Mouse (Mus musculus) monocyte, adult 2 months (primary cell): ENCODE measurements around the gene Cd44.

Experiments used
- DNase-seq, 2 experiments: peaks; one replicate each; pipeline ENCODE4 v3.0.0; 2022; ENCODE audit warnings: low spot score in 2 of 2, low read depth in 1 of 2

Gene Cd44

DNA sequence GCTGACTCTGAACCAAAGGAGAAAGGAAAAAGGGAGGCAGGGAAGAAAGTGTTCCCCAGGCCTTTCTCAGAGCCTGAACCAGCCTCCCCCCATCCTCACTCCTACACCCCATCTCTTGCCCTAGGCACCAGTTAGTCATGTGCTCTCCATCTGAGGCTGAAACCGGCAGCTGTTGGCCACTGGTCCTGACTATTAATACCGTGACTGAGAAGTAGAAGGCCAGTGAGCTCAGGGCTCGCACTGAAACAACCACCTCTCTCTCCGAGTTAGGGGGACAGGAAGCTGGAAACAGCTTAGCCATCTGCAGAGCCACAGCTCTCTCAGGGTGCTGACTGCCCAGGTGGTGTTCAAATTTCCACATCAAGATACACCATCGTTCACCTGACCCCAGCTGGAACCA lies 13.2 kb upstream of the Cd44 start:
- DNase-seq = no peak

- no peak for DNase-seq
Observed at GRCm38 (mm10) chr2:102913833-102914545, 12.5 kb upstream of the Cd44 start.

DNA sequence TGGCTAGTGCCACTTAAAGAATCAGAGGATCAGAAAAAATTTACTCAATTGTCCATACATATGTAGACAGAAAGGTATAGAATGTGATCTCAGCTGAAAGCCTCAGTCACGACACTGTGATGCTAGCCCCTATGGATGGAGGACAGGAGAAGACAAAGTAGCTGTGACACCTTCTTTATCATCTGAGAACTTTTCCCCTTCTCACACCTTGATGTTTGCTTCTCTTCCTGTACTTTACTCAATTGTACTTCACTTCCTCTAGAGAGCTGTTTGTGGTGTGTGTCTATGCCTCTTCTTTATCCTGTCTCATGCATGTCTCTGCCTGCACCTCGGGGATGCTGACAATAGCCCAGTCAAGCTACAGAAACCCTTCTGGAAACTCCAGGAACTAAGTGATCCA lies 11.5 kb upstream of the Cd44 start:
- no peak for DNase-seq

DNA sequence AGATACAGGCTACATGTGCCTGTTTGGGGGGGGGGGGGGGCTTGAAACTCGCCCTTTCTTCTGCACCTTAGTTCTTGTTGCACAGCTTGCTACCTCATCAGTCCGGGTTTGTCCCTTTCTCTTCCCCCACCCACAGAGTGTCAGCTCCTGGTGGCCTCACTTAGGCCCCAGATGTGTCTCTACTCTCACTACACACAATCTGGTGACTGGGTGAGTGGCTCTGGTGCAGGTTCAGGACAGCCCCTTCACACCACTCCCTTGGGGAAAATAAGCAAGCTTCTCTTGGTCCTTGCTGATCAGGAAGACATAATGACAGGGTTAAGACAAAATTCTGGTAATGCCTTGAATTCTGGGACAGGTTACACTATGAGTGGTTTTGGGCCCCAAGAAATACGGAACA lies 11.0 kb upstream of the Cd44 start:
- DNase-seq = no peak

- DNase-seq = no peak
Observed at GRCm38 (mm10) chr2:102909403-102909802, 7.9 kb upstream of the Cd44 start.

DNA sequence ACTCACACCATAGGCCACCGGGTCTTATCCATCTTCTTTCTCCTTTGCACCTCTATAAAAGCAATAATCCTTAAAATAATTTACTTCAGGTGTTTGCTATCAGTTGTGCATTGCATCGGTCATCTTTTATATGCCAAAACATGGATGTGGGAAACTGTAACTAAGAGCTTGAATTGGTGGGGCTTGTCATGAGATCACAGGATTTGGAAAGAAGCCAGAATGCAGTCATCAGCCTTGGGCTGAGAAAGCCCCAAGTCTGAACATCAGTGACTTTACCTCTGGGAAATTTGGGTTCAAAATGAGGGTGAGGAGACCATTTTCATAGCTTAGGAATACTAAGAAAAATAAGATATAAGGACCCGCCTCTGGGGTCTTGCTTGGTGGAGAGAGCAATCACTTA lies 4.1 kb upstream of the Cd44 start:
- no peak for DNase-seq

GRCm38 (mm10) chr2:102901828-102902223 lies 361 bp upstream of the Cd44 start:
- no peak for DNase-seq

- no peak for DNase-seq
Observed at GRCm38 (mm10) chr2:102900230-102900721, 1.2 kb downstream of the Cd44 start.

DNA sequence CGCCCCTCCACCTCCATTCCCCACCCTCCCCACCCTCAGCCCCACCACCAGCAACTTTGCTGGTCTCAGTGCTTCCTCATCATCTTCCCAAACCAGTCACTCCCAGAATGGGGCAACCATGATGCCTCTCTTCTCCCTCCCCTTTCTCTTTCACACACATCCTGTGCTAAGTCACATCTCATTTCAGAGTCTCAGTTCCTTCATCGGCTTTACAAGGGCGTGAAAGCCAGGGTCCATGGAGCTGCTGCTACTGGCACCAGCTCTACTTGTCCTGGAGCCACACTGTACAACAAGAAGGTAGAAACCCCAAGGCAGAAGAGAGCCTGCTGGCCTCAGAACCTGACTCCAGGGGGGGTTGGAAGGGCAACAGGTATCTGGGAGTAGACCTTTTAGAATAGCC lies 2.2 kb downstream of the Cd44 start:
- peak; percentile 42 to 65 for DNase-seq

DNA sequence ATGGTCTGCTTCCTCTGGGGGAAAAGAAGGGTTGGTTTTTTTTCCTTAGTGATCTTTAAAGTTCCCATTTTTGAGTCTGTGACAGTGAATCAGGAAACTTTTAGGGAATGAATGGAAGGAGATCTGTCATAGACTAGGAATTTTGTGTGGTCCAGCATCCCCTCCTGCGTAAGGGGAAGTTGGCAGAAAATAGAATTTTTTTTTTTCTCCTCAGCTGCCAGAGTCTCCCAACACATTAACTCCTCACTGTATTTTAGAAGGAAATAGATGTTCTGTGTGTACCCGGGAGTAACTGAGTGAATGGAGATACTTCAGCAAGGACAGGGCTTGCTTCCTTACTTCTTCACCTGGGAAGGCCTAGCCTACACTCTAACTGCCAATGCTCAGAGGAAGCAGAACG lies 2.9 kb downstream of the Cd44 start:
- no peak for DNase-seq

DNA sequence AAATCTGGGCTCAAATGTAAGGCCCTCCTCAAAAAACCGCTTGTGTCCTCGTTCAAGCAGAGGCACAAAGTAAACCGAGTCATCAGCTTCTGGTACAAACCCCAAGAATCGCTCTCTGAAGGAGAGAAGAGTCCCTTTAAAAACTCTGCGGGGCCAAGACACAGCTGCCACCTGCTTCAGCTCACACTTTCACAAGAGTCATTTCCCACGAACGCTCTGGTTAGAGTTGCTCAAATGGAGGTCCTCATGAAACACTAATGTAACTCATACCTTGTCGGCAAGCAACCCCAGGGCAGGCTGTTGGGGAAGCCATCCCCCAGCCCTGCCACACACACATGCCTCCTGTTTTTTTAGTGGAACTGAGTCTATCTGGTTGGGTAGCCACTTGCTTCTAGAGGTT lies 5.3 kb downstream of the Cd44 start:
- DNase-seq = no peak

DNA sequence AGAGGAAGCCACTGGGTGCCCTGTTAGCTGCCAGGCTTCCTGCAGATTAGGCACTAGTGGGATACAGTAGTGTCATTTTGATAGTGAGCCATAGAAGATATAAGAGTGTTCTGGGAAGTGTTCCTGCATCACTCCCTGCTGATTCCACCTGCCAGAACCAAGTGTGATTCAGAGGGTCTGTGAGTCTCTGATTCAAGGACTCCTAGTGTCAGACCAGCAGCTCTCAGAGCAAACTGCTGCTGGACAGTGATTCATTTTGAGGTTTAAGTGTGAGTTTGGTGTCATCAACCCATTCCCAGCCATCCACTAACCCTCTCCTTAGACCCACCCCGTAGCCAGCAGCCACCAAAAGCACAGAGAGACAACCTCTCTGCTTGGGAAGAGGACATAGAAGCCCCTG lies 6.3 kb downstream of the Cd44 start:
- no peak for DNase-seq

DNA sequence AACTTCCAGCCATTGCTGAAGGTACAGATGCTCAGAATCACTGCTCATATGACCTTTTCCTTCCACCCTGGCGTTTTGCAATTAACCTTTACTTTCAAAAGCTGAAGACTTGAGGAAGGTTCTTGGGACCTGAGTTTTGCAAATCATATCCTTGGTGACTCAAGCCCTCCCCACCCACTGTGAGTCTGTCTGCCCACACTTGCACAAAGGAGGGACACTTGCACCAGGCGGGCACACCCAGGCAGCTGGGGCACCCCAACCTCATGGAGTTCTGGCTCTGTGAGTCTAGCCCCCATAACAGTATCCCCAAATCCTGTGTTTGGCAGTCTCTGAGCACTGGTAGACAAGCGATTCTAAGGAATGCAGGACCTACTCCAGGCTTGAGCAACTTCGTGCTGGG lies 6.7 kb downstream of the Cd44 start:
- peak; percentile 36 to 57 for DNase-seq

GRCm38 (mm10) chr2:102888688-102889225 lies 12.7 kb downstream of the Cd44 start:
- no peak for DNase-seq

DNA sequence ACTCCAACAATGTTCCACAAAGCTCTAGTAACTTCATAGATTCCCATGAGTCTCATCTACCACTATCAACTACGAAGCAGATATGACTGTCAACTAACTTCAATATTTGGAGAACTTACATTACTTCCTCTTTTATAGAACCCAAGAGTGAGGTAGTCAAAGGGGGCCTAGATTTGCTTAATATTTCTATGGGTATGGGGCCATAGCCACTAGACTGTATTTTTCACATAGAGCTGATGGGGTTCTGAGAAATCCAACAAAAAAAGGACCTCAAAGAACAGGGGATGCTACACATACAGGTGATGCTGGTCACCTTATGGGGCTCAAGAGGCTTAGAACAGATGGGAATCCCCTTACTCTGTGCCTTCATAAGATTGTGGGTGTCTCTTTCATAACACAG lies 14.3 kb downstream of the Cd44 start:
- DNase-seq = no peak

- no peak for DNase-seq
Observed at GRCm38 (mm10) chr2:102886306-102886935, 15.0 kb downstream of the Cd44 start.

DNA sequence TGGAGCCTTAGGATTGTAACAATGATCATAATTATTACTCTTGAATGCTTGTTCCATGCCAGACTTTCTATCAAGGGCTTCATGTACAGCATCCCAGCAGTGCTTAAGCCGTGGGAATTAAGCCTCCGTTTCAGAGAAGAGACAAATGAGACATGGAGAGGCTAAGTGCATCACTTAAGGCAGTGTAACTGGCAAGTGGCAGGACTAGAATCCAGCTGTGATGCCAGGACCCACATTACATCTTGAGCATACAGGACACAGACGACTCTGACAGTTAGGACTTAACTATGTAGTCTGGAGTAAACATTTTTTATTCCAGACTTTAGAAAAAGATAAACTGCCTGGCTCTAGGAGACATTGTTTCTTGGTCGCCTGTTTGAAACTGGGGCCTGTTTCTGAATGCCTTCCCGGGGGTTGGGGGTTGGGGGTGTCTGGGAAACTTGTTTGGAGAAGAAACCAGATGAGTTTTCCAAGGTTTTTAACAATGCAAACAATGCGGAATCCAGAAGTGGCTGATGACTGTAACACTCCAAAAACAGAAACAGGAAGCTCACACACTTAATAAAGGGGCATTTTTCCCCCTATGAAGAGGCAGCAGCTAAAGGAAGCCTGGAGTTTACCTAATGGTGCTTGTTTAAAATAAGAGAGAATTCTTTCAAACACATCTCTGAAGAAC lies 18.7 kb downstream of the Cd44 start:
- no peak for DNase-seq

DNA sequence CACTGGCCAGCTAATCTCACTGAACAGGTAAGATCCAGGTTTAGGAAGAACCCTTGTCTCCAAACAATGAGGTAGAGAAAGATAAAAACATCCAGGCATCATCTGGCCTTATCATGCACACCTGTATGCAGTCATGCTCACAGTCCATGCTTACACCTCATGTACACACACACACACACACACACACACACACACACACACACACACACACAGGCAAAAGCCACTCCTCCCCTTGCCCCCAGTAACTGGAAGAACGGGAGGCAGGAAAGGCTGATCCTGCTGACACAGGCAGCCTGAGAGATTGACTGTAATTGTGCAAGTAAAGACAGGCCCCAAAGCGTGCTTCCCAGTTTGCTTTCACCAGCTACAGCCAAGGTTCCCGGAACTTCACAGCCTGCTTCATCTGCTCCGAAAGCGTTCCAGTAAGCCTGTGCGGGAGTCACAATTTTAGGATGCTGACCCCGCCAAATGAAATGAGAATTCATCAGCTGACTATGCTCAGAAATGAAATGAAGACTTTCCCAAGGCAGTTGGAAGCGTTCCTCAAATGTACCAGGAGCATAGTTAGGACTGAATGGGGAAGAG lies 19.4 kb downstream of the Cd44 start:
- DNase-seq = no peak

GRCm38 (mm10) chr2:102878513-102878912 lies 23.0 kb downstream of the Cd44 start:
- DNase-seq = no peak

DNA sequence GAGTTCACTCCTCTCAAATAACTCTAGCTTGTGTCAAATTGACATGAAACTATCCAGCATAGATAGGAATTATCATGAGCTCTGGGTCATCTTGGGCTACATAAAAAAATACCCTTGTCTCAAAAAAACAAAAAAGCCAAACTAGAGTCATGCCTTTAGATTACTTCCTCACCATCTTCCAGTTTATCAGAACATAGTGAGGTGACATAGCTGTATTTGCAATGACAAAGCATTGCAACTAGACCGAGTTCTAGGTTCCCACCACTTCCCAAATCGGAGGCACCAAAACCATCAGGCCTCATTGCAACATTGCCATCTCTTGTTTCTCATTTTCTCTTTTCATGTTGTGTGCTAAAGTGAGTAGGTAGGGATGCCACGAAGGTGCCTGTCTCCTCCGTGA lies 24.0 kb downstream of the Cd44 start:
- no peak for DNase-seq

GRCm38 (mm10) chr2:102876141-102876540 lies 25.3 kb downstream of the Cd44 start:
- no peak for DNase-seq

DNA sequence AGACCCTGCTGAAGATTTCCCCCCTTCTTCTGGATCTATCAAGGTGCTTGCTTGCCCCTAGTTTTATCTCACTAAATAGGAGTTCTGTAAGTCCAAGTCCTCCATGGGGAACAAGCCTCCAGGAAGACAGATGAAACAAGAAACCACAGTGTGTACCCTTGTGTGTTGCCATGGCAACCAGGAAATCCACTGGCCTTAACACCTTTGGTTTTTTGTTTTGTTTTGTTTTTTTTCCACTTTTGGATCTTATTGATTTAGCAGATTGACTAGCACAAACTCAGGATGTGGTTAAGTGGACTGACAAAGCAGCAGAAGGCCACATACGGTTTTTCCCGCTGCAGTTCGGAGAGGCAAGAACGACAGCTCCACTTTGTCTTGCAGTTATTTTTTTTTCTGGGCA lies 27.6 kb downstream of the Cd44 start:
- DNase-seq = no peak
